Mouse (Mus musculus) embryo, embryonic 11.5 days (tissue): ENCODE measurements around the gene Lrig1.

ENCODE experiments used
- DNase-seq: peaks from one replicate; pipeline ENCODE4 v3.0.0-alpha.2; 2012; ENCODE audit warnings: low read depth, low spot score

Gene Lrig1

GRCm38 (mm10) chr6:94676840-94677239 lies 23.1 kb downstream of the Lrig1 start:
- DNase-seq: no peak

- DNase-seq: no peak
Observed at GRCm38 (mm10) chr6:94676300-94676699, 23.7 kb downstream of the Lrig1 start.

GRCm38 (mm10) chr6:94672426-94672825 lies 27.5 kb downstream of the Lrig1 start:
- no peak for DNase-seq

- no peak for DNase-seq
Observed at GRCm38 (mm10) chr6:94669370-94669769, 30.6 kb downstream of the Lrig1 start.

- no peak for DNase-seq
Observed at GRCm38 (mm10) chr6:94668204-94668863, 31.6 kb downstream of the Lrig1 start.

- DNase-seq: no peak
Observed at GRCm38 (mm10) chr6:94667131-94667530, 32.8 kb downstream of the Lrig1 start.

GRCm38 (mm10) chr6:94666432-94667119 lies 33.4 kb downstream of the Lrig1 start:
- DNase-seq: no peak

GRCm38 (mm10) chr6:94665677-94666076 lies 34.3 kb downstream of the Lrig1 start:
- no peak for DNase-seq

- no peak for DNase-seq
Observed at GRCm38 (mm10) chr6:94665248-94665647, 34.7 kb downstream of the Lrig1 start.

- DNase-seq: no peak
Observed at GRCm38 (mm10) chr6:94664000-94664399, 36.0 kb downstream of the Lrig1 start.

GRCm38 (mm10) chr6:94661923-94662322 lies 38.0 kb downstream of the Lrig1 start:
- no peak for DNase-seq

- no peak for DNase-seq
Observed at GRCm38 (mm10) chr6:94661321-94661720, 38.6 kb downstream of the Lrig1 start.

GRCm38 (mm10) chr6:94659886-94660333 lies 40.0 kb downstream of the Lrig1 start:
- no peak for DNase-seq

- DNase-seq: no peak
Observed at GRCm38 (mm10) chr6:94658136-94658480, 41.9 kb downstream of the Lrig1 start.

GRCm38 (mm10) chr6:94657204-94658135 lies 42.5 kb downstream of the Lrig1 start:
- DNase-seq: no peak

GRCm38 (mm10) chr6:94655818-94656478 lies 44.0 kb downstream of the Lrig1 start:
- DNase-seq: no peak

GRCm38 (mm10) chr6:94653388-94654316 lies 46.3 kb downstream of the Lrig1 start:
- DNase-seq: no peak

GRCm38 (mm10) chr6:94652659-94653213 lies 47.2 kb downstream of the Lrig1 start:
- DNase-seq: no peak

GRCm38 (mm10) chr6:94651541-94651940 lies 48.4 kb downstream of the Lrig1 start:
- DNase-seq: no peak

- DNase-seq: no peak
Observed at GRCm38 (mm10) chr6:94649637-94650036, 50.3 kb downstream of the Lrig1 start.
